Mouse (Mus musculus): ENCODE data around the gene Nr2e3.

DNA sequence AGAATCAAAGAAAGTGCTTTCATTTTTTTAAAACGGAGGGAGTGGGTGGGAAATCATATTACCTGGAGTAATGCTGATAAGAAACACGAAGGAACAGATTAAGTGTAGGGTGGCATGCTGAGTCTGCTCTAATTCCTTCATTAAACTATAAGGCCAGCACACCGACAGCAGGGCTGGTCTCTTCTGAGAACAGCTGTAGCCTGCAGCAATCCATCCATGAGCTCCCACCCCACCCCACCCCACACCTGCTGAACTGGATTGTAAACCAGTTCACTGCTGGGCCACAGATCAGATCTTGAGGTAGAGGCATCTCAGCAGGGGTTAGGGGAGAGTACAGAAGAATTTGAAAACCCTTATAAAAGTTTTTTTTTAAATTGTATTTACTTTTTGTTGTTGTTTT, 5.3 kb downstream of the Nr2e3 start:
- TF ChIP-seq CTCF (IDR thresholded peaks at IDR 0.05; ENCODE audit: low read depth, low read length) (no peak), GATA1 (IDR thresholded peaks at IDR 0.05; ENCODE audit: borderline replicate concordance, low read length) (no peak)
